Mouse (Mus musculus) forebrain, embryonic 10.5 days (tissue): Measurements from ENCODE around the gene Napa. TPM values are rescaled to one million over a fixed set of nuclear protein-coding genes. Genes with fewer than 3 reads are reported as not detected.
A peak's percentile ranks its signal among the peaks of the same experiment; 100 is the strongest.

Experiments used
- DNase-seq: peaks from one replicate; pipeline ENCODE4 v3.0.0-alpha.2; 2017; ENCODE audit warnings: low spot score; ENCODE audit errors: extremely low spot score
- H3K27ac ChIP-seq: fragments of 300-500 bp; sonication (generic); 2 replicates; pipeline ENCODE4 v1.5.1; 2016; ENCODE audit warnings: mild to moderate bottlenecking
- H3K27me3 ChIP-seq: fragments of 300-500 bp; sonication (generic); 2 replicates; pipeline ENCODE4 v1.6.1; 2016; ENCODE audit warnings: mild to moderate bottlenecking; ENCODE audit not compliant: poor library complexity, severe bottlenecking
- H3K36me3 ChIP-seq: fragments of 300-500 bp; sonication (generic); replicated peaks from 2 replicates; pipeline ENCODE4 v1.6.1; 2016; ENCODE audit warnings: mild to moderate bottlenecking, moderate library complexity
- H3K4me1 ChIP-seq: fragments of 300-500 bp; sonication (generic); 2 replicates; pipeline ENCODE4 v1.6.1; 2016
- H3K4me3 ChIP-seq: fragments of 300-500 bp; sonication (generic); 2 replicates; pipeline ENCODE4 v1.5.1; 2016; ENCODE audit warnings: mild to moderate bottlenecking, moderate library complexity
- H3K9me3 ChIP-seq: fragments of 300-500 bp; sonication (generic); 2 replicates; pipeline ENCODE4 v1.6.1; 2016; ENCODE audit warnings: mild to moderate bottlenecking, moderate library complexity
- WGBS: fragments of 180-500 bp; shearing (Covaris S2); methylation state at CpG from one replicate; pipeline ENCODE4 v1.1.7; 2016; 5-methylcytosine and 5-hydroxymethylcytosine counted together
- polyA plus RNA-seq: library from polyadenylated mRNA; unstranded; fragments of >200 nt; fragmentation: Nextera tagmentation; extraction: Ambion mirVana; gene quantifications from 2 replicates; pipeline ENCODE4 v1.2.1, GENCODE M21; 2016

Gene Napa
- polyA plus RNA-seq, 1 experiment from 2014 or later: 171 TPM

DNA sequence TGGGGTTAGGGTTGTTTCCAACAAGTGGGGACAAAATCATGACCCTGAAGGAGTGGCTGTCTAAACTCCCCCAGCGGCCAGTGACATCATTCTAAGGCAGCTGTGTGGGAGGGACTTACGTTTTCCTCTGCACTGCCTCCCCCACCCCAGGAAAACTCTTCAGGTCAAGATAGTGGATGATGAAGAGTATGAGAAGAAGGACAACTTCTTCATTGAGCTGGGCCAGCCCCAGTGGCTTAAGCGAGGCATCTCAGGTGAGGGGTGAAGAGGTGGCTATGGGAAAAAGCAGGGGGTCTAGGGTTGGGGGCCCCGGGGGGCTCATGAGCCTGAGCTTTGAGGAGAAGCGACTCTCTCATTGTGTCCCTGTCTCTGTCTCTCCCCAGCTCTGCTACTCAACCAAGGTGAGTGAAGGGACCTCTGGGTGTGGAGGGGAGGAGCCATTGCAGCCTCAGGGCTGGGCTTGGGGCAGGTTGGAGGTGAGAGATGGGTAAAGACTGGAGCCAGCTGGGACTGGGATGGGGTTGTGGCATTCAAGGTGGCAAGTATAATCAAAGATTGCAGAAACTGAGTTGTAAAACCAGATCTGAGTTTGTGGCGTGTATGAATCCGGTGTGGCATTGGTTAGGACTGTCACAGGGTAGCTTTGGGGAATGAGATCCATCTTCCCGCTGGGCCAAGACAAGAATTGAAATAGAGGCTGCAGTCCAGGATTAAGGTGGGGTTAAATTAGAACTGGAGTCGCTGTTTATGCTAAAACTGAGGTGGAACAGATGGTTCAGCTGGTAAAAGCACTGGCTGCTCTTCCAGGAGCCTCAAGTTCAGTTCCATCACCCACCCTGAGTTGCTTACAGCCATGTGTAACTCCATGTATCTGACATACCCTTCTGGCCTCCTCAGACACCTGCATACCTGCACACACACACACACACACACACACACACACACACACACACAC, 52.2 kb downstream of the Napa start:
- H3K9me3 ChIP-seq: no peaks in the 10 kb centered on the region
- H3K4me1 ChIP-seq: peaks cover 18% of the 10 kb centered on the region
- H3K27me3 ChIP-seq: peaks cover 17% of the 10 kb centered on the region
- no peaks in the 10 kb centered on the region for H3K36me3 ChIP-seq
- DNase-seq: no peak
- 81% methylated on average over 9 of the region's 9 CpGs for WGBS
- H3K27ac ChIP-seq: no peak overlapping the region
- H3K4me3 ChIP-seq: no peak overlapping the region

DNA sequence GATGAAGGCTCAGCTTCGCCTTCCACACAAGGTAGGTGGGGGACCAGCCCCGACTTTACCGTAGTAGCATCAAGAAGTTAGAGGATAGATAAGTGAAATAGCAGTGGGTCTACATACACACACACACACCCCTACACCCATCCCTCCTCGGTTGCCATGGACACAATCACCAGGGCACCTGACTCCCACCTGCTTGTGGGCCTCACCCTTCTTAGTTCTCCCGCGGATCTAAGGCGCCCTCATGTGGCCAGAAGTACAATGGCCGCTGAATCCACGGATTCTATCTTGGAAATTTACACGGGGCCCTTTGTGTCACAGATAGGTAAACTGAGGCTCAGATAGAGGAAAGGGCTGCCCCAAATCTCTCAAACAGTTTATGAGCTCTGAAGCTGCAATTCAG, 55.3 kb downstream of the Napa start:
- peaks cover 14% of the 10 kb centered on the region for H3K27me3 ChIP-seq
- H3K27ac ChIP-seq: no peak overlapping the region
- no peak overlapping the region for H3K4me3 ChIP-seq
- WGBS: 15% methylated on average over 10 of the region's 10 CpGs
- no peaks in the 10 kb centered on the region for H3K36me3 ChIP-seq
- DNase-seq: peak; percentile 61
- no peaks in the 10 kb centered on the region for H3K9me3 ChIP-seq
- H3K4me1 ChIP-seq: peaks cover 1% of the 10 kb centered on the region

DNA sequence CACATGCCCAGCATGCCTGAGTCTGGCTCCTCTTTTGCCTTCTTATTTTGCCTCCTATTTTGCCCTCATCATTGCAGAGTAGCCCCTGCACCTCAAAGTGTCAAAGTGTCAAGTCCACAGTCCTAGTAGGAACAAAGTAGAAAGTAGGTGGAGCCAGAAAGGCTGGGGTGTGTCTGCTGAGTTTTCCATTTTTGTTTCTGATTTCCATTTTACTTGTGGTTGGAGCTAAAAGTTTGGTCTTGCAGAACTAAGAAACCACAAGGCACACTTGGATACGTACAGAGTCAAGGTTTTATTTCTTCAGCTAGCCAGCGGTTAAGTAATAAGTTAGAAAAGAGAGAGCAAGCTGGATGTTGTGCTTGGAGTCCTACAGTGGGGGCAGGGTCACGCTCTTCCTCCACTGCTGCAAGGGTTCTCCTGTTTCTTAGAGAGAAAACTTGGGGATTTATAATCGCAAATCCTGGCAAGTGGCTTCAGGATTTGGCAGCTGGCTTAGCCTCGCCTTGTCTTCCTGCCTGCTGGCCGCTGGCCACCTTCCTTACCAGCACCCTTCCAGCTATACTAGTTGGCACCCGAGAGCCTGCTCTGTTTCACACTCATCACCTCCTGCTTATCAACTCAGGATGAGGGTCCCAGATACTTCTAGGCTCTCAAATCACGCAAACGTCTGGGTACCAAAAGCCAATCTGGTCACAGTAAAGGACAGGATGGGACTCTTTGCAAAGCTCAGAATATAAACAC, 57.0 kb downstream of the Napa start:
- Histone ChIP-seq H3K27ac (no peak overlapping the region), H3K9me3 (no peaks in the 10 kb centered on the region), H3K27me3 (peaks cover 31% of the 10 kb centered on the region), H3K4me1 (peaks cover 9% of the 10 kb centered on the region), H3K36me3 (no peaks in the 10 kb centered on the region), H3K4me3 (no peak overlapping the region)
- DNase-seq: no peak
- 79% methylated on average over 9 of the region's 9 CpGs for WGBS

DNA sequence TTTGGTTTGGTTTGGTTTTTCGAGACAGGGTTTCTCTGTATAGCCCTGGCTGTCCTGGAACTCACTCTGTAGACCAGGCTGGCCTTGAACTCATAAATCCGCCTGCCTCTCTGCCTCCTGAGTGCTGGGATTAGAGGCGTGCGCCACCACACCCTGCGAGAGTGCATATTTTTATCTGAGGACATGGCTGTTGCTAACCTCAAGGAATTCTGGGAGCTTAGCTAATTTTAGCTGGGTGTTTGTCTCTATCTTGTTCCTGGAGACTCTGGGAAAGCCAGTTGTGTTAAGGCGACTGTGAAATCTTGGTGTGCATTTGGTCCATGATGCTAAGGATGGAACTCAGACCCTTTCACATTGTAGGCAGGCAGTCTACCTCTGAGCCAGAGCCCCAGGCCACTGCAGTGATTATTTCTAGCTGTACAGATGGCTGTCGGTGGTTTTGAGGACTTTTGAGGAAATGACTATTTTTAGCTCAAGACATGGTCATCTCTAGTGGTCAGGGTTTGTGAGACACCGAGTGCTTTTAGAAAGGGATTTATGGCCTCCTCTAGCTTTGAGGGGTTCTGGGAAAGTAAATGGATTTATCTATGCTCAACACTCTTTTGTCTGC, 58.0 kb downstream of the Napa start:
- Histone ChIP-seq H3K4me1 (peaks cover 9% of the 10 kb centered on the region), H3K4me3 (no peak overlapping the region), H3K9me3 (no peaks in the 10 kb centered on the region; the same call in 1 of the 2 replicates), H3K36me3 (no peaks in the 10 kb centered on the region), H3K27ac (no peak overlapping the region), H3K27me3 (peaks cover 36% of the 10 kb centered on the region)
- WGBS: 85% methylated on average over 8 of the region's 8 CpGs
- DNase-seq: no peak

DNA sequence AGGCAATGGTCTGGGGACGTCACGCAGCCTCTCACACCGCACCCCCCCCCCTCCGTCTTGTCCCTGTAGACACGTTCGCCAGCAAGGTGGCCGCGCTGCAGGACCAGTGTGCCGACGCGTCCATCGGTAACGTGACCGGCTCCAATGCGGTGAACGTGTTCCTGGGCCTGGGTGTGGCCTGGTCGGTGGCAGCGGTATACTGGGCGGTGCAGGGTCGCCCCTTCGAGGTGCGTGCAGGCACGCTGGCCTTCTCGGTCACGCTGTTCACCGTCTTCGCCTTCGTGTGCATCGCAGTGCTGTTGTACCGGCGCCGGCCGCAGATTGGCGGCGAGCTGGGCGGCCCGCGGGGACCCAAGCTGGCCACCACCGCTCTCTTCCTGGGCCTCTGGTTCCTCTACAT, 60.5 kb downstream of the Napa start:
- H3K27me3 ChIP-seq: peaks cover 36% of the 10 kb centered on the region
- no peak for DNase-seq
- 7% methylated on average over 39 of the region's 39 CpGs for WGBS
- no peak overlapping the region for H3K27ac ChIP-seq
- peak overlapping the region; percentile 37 for H3K4me3 ChIP-seq
- H3K9me3 ChIP-seq: peaks cover 4% of the 10 kb centered on the region; the same call in 1 of the 2 replicates
- H3K36me3 ChIP-seq: no peaks in the 10 kb centered on the region
- peaks cover 9% of the 10 kb centered on the region for H3K4me1 ChIP-seq

DNA sequence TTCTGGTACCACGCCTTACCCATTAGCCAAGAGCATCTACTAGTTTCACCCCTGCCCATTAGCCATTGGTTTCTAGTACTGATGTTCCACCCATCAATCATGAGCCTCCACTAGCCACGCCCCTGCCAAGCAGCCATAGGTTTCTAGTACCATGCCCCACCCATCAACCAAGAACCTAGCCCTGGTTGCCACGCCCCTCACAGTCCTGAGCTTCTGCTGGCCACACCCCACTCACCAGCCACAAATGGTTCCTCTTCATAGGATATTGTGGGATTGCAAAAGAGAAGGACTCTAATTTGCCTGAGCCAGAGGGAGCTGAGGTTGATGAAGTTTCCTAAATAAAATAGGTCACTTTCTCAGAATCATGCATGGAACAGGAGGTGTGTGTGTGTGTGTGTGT, 62.4 kb downstream of the Napa start:
- WGBS: 57% methylated on average over 3 of the region's 3 CpGs

DNA sequence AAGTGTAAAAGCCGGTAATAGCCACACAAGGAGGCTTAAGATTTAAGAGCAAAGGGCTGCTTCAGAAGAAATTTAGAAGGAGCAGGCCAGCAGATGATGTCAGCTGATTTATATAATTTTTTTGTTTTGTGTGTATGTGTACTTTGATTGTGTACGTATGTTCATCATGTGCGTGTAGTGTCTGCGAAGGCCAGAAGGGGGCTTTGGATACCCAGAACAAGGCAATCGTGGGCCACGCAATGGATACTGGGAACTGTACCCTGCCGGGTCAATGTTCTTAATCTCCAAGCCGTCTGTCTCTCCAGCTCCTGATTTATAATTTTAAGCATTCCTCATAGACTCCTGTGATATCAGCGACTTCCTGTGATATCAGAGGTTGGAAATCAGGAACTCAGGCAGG, 63.0 kb downstream of the Napa start:
- DNase-seq: no peak
- peaks cover 36% of the 10 kb centered on the region for H3K27me3 ChIP-seq
- peaks cover 4% of the 10 kb centered on the region; the same call in 1 of the 2 replicates for H3K9me3 ChIP-seq
- no peak overlapping the region for H3K27ac ChIP-seq
- H3K36me3 ChIP-seq: no peaks in the 10 kb centered on the region
- 89% methylated on average over 9 of the region's 9 CpGs for WGBS
- peaks cover 9% of the 10 kb centered on the region for H3K4me1 ChIP-seq
- no peak overlapping the region for H3K4me3 ChIP-seq

More for the DNA sequence above, 62.4 kb downstream of the Napa start:
- DNase-seq: no peak
- no peak overlapping the region for H3K27ac ChIP-seq
- H3K36me3 ChIP-seq: no peaks in the 10 kb centered on the region
- peaks cover 9% of the 10 kb centered on the region for H3K4me1 ChIP-seq
- peaks cover 4% of the 10 kb centered on the region; the same call in 1 of the 2 replicates for H3K9me3 ChIP-seq
- H3K27me3 ChIP-seq: peaks cover 36% of the 10 kb centered on the region
- H3K4me3 ChIP-seq: no peak overlapping the region

DNA sequence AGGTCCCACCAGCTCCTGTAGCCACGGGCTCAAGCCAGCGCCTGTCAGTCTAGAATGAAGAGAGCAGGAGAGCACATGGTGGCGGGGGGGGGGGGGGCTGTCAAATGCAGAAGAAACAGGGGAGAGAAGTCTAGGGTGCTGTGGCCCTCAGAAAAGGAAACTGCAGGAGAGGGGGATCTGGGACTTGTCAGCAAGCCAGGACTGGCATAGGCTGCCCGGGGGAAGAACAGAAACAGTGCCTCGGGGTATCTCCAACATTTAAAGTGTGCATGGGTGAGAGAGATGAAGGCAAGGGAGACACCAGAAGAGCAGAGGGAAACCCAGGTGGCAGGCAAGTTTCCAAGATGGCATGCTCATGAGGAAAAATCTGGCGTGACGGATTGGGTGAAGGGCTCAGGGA, 63.8 kb downstream of the Napa start:
- Histone ChIP-seq H3K27me3 (peaks cover 36% of the 10 kb centered on the region), H3K4me3 (no peak overlapping the region), H3K36me3 (no peaks in the 10 kb centered on the region), H3K27ac (no peak overlapping the region), H3K4me1 (peaks cover 9% of the 10 kb centered on the region), H3K9me3 (peaks cover 4% of the 10 kb centered on the region; the same call in 1 of the 2 replicates)
- 86% methylated on average over 7 of the region's 7 CpGs for WGBS
- no peak for DNase-seq

Other genes with a start within 250 kb of the Napa start
- 0.07 and 0.27 TPM in 2 replicates for gene Crx, start 218.5 kb upstream of the Napa start, polyA plus RNA-seq
- not detected in 2 replicates for gene Crxos, start 215.8 kb upstream of the Napa start, polyA plus RNA-seq
- gene Selenow, start 176.1 kb upstream of the Napa start, polyA plus RNA-seq: 828 and 843 TPM in 2 replicates
- gene Nop53, start 152.4 kb upstream of the Napa start, polyA plus RNA-seq: 171 and 179 TPM in 2 replicates
- 10.1 and 11.2 TPM in 2 replicates for gene Ehd2, start 130.9 kb upstream of the Napa start, polyA plus RNA-seq
- gene Bicra, start 50.5 kb upstream of the Napa start, polyA plus RNA-seq: 7.0 and 7.7 TPM in 2 replicates
- gene Zfp541, start 36.6 kb upstream of the Napa start, polyA plus RNA-seq: 0.10 TPM in 1 of 2 replicates, not detected in the other
- 26.0 and 28.8 TPM in 2 replicates for gene Kptn, start 21.4 kb downstream of the Napa start, polyA plus RNA-seq
- 0.22 and 0.34 TPM in 2 replicates for gene Slc8a2, start 31.4 kb downstream of the Napa start, polyA plus RNA-seq
- gene Meis3, start 76.6 kb downstream of the Napa start, polyA plus RNA-seq: 56.7 and 57.5 TPM in 2 replicates
- 19.6 and 21.2 TPM in 2 replicates for gene Dhx34, start 123.6 kb downstream of the Napa start, polyA plus RNA-seq
- 0.09 TPM in 2 replicates for gene C5ar2, start 145.7 kb downstream of the Napa start, polyA plus RNA-seq
- 0.50 and 0.80 TPM in 2 replicates for gene C5ar1, start 161.1 kb downstream of the Napa start, polyA plus RNA-seq
- 5.6 and 6.3 TPM in 2 replicates for gene Inafm1, start 175.2 kb downstream of the Napa start, polyA plus RNA-seq
- 28.7 and 34.8 TPM in 2 replicates for gene Ccdc9, start 188.3 kb downstream of the Napa start, polyA plus RNA-seq
- gene Bbc3, start 209.9 kb downstream of the Napa start, polyA plus RNA-seq: 16.4 and 18.8 TPM in 2 replicates